Mouse (Mus musculus) E14TG2a.4 (cell line): Measurements from ENCODE around the gene Hdac9.

Experiments
- CTCF ChIP-seq: conservative IDR thresholded peaks from 2 replicates; pipeline ENCODE4 v1.5.1; 2014; ENCODE audit warnings: low read length
- NANOG ChIP-seq: IDR thresholded peaks from 2 replicates; pipeline ENCODE4 v1.6.1; 2014; ENCODE audit warnings: borderline replicate concordance, low read length, mixed read lengths

- TF ChIP-seq NANOG (no peak), CTCF (no peak)
Measured at GRCm38 (mm10) chr12:34155740-34156139, 761.2 kb downstream of the Hdac9 start.
